Mouse (Mus musculus): ENCODE measurements around the gene Gxylt2.

- TF ChIP-seq CTCF (IDR thresholded peaks at IDR 0.05; ENCODE audit: control insufficient read depth, insufficient read depth, low read length) (no peak), POLR2A (IDR thresholded peaks at IDR 0.05; ENCODE audit: borderline replicate concordance, control insufficient read depth, low read depth, low read length) (no peak)
These were observed 3.8 kb upstream of the Gxylt2 start for GRCm38 (mm10) chr6:100700774-100701173.
